Mouse (Mus musculus): ENCODE results near the gene Slc25a26. TPM values are rescaled to one million over a fixed set of nuclear protein-coding genes. Genes with fewer than 3 reads are reported as not detected.

Gene Slc25a26
- polyA plus RNA-seq, 1 experiment from 2014 or later, result 9.8 TPM

DNA sequence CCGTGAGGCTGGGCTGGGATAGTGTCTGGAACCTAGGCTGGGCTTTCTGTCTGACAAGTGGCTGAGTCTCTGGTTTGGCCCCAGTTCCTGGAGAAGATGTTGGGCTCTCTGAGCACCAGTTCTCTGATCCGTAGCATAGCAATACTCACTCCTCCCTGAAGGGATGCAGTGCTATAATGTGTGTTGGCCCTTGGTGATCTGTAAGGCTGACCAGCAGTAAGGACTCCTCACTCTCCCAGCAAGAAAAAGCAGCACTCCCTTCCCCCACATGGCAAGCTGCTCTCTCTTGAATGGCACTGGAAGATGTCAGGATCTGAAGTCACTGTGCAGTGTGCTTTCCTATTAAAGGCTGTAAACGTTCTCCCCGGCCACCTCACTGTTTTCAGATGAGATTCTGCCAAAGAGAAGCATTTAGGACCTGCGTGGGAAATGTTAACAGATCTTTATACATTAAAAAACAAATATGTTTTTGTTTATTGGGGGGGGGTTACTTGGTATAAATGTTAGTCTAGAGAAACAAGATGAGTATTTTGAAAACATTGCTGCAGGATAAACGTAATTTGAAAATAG, 94.0 kb downstream of the Slc25a26 start:
- Histone ChIP-seq H3K27ac (replicated peaks) (0 out of 2 replicates have a peak overlapping the region, but pooled peaks have one; percentile 24), H3K36me3 (0 out of 2 replicates have a peak, but pooled peaks cover 3% of the 10 kb centered on the region), H3K4me1 (peaks cover 16% of the 10 kb centered on the region), H3K9me3 (replicated peaks) (no peaks in the 10 kb centered on the region), H3K4me3 (no peak overlapping the region), H3K27me3 (ENCODE audit: low read depth, poor library complexity, severe bottlenecking) (no peaks in the 10 kb centered on the region)
- DNase-seq (ENCODE audit: low spot score), result peak; percentile 10
- WGBS, result 79% methylated on average over 6 of the region's 6 CpGs

GRCm38 (mm10) chr6:94594711-94595110, 94.6 kb downstream of the Slc25a26 start:
- WGBS, result 90% methylated on average over 11 of the region's 11 CpGs
- Histone ChIP-seq H3K9me3 (replicated peaks) (no peaks in the 10 kb centered on the region), H3K4me1 (peaks cover 16% of the 10 kb centered on the region), H3K27me3 (ENCODE audit: low read depth, poor library complexity, severe bottlenecking) (no peaks in the 10 kb centered on the region), H3K36me3 (0 out of 2 replicates have a peak, but pooled peaks cover 5% of the 10 kb centered on the region), H3K27ac (replicated peaks) (no peak overlapping the region), H3K4me3 (no peak overlapping the region)
- DNase-seq (ENCODE audit: low spot score), result peak; percentile 6

GRCm38 (mm10) chr6:94595206-94595605, 95.1 kb downstream of the Slc25a26 start:
- peaks cover 5% of the 10 kb centered on the region; the same call in 1 of the 2 replicates for H3K36me3 ChIP-seq
- H3K4me1 ChIP-seq, result peaks cover 16% of the 10 kb centered on the region
- WGBS, result 86% methylated on average over 5 of the region's 5 CpGs
- 0 out of 2 replicates have a peak overlapping the region, but pooled peaks have one; percentile 55 for H3K27ac ChIP-seq (replicated peaks)
- no peaks in the 10 kb centered on the region for H3K27me3 ChIP-seq (ENCODE audit: low read depth, poor library complexity, severe bottlenecking)
- peak; percentile 9 for DNase-seq (ENCODE audit: low spot score)
- H3K9me3 ChIP-seq (replicated peaks), result no peaks in the 10 kb centered on the region
- no peak overlapping the region for H3K4me3 ChIP-seq

- 0 out of 2 replicates have a peak overlapping the region, but pooled peaks have one; percentile 28 for H3K27ac ChIP-seq (replicated peaks)
- no peak overlapping the region for H3K4me3 ChIP-seq
- WGBS, result 91% methylated on average over 14 of the region's 14 CpGs
- no peaks in the 10 kb centered on the region for H3K27me3 ChIP-seq (ENCODE audit: low read depth, poor library complexity, severe bottlenecking)
- no peaks in the 10 kb centered on the region for H3K9me3 ChIP-seq (replicated peaks)
- DNase-seq (ENCODE audit: low spot score), result no peak
- peaks cover 16% of the 10 kb centered on the region for H3K4me1 ChIP-seq
- H3K36me3 ChIP-seq, result peaks cover 10% of the 10 kb centered on the region; the same call in 1 of the 2 replicates
Measured at GRCm38 (mm10) chr6:94596051-94596760, 96.1 kb downstream of the Slc25a26 start.

- no peak overlapping the region for H3K4me3 ChIP-seq
- no peaks in the 10 kb centered on the region for H3K9me3 ChIP-seq (replicated peaks)
- no peaks in the 10 kb centered on the region for H3K27me3 ChIP-seq (ENCODE audit: low read depth, poor library complexity, severe bottlenecking)
- DNase-seq (ENCODE audit: low spot score), result peak; percentile 36
- peaks cover 23% of the 10 kb centered on the region for H3K4me1 ChIP-seq
- 70% methylated on average over 10 of the region's 10 CpGs for WGBS
- H3K27ac ChIP-seq (replicated peaks), result 0 out of 2 replicates have a peak overlapping the region, but pooled peaks have one; percentile 28
- H3K36me3 ChIP-seq, result peaks cover 15% of the 10 kb centered on the region
Measured at GRCm38 (mm10) chr6:94596761-94597485, 96.8 kb downstream of the Slc25a26 start.

DNA sequence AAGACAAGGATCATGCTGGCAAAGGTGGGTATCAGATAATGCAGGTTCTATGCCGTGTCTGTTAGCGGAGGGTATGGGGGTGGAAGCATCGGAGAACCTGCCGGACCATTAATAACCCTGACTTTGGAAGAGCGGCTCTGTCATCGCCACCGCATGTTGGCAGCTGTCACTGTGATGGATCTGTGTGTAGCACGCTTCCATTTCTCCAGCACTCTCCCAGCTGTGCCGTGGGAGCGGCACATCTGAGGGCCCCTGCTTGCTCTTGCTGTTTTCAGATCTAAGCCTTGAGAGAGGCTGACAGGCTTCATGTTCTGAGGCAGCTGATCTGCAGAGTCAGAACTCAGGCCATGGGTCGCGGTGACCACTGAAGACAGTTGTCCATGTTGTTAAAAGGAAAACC, 98.3 kb downstream of the Slc25a26 start:
- H3K27ac ChIP-seq (replicated peaks), result no peak overlapping the region
- DNase-seq (ENCODE audit: low spot score), result no peak
- H3K36me3 ChIP-seq, result peaks cover 25% of the 10 kb centered on the region
- no peaks in the 10 kb centered on the region for H3K9me3 ChIP-seq (replicated peaks)
- H3K27me3 ChIP-seq (ENCODE audit: low read depth, poor library complexity, severe bottlenecking), result no peaks in the 10 kb centered on the region
- 94% methylated on average over 12 of the region's 12 CpGs for WGBS
- no peak overlapping the region for H3K4me3 ChIP-seq
- peaks cover 16% of the 10 kb centered on the region for H3K4me1 ChIP-seq

- H3K36me3 ChIP-seq, result peaks cover 31% of the 10 kb centered on the region
- peaks cover 17% of the 10 kb centered on the region for H3K4me1 ChIP-seq
- H3K27ac ChIP-seq (replicated peaks), result no peak overlapping the region
- H3K9me3 ChIP-seq (replicated peaks), result no peaks in the 10 kb centered on the region
- 95% methylated on average over 13 of the region's 13 CpGs for WGBS
- DNase-seq (ENCODE audit: low spot score), result no peak
- H3K4me3 ChIP-seq, result no peak overlapping the region
- H3K27me3 ChIP-seq (ENCODE audit: low read depth, poor library complexity, severe bottlenecking), result no peaks in the 10 kb centered on the region
Measured at GRCm38 (mm10) chr6:94599016-94599415, 98.9 kb downstream of the Slc25a26 start.

DNA sequence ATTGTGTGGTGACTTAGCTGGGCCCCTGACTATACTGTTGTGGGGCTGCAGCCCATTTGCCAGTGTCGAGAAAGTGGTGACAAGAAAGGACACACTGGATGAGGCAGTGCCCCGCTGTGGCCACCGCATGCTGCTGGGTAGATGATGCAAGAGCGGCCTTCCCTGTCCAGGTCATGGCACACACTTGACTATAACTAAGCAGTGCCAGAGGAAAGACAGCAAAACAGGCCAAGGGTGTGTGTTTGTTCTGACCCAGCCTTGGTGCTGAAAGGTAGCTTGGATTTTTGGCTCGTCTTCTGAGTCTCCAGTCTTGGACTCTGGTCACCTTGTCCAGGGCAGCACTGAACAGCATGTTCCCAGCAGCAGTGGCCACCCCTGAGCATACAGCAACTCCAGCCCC, 101.0 kb downstream of the Slc25a26 start:
- H3K36me3 ChIP-seq, result peaks cover 52% of the 10 kb centered on the region
- 90% methylated on average over 5 of the region's 5 CpGs for WGBS
- no peaks in the 10 kb centered on the region for H3K9me3 ChIP-seq (replicated peaks)
- peaks cover 19% of the 10 kb centered on the region for H3K4me1 ChIP-seq
- no peak overlapping the region for H3K27ac ChIP-seq (replicated peaks)
- DNase-seq (ENCODE audit: low spot score), result no peak
- H3K4me3 ChIP-seq, result no peak overlapping the region
- H3K27me3 ChIP-seq (ENCODE audit: low read depth, poor library complexity, severe bottlenecking), result no peaks in the 10 kb centered on the region

- Histone ChIP-seq H3K27me3 (ENCODE audit: low read depth, poor library complexity, severe bottlenecking) (no peaks in the 10 kb centered on the region), H3K4me1 (peaks cover 18% of the 10 kb centered on the region), H3K36me3 (peaks cover 59% of the 10 kb centered on the region), H3K9me3 (replicated peaks) (no peaks in the 10 kb centered on the region), H3K27ac (replicated peaks) (0 out of 2 replicates have a peak overlapping the region, but pooled peaks have one; percentile 35), H3K4me3 (no peak overlapping the region)
- no peak for DNase-seq (ENCODE audit: low spot score)
- WGBS, result 74% methylated on average over 5 of the region's 5 CpGs
Measured at GRCm38 (mm10) chr6:94601811-94602210, 101.7 kb downstream of the Slc25a26 start.

DNA sequence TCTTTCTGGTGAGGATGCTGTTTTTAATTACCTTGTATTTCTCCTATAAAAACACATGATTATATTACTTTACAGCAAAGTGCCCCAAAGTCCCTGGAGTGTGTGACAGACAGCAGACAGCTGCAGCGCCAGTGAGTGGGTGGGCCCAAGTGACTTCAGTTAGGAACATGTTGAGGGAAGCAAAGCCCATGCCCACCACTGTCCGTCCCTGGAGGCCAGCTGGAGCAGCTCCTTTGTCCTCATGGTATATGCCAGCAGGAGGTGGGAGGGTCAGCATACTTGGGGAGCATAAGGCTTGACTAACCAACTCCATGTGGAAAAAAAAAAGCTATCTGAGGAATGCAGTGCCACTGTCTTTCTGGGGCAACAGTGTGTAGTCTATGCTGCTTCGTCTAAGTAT, 103.9 kb downstream of the Slc25a26 start:
- H3K27me3 ChIP-seq (ENCODE audit: low read depth, poor library complexity, severe bottlenecking), result no peaks in the 10 kb centered on the region
- DNase-seq (ENCODE audit: low spot score), result no peak
- no peak overlapping the region for H3K4me3 ChIP-seq
- H3K36me3 ChIP-seq, result peaks cover 79% of the 10 kb centered on the region
- H3K4me1 ChIP-seq, result peaks cover 13% of the 10 kb centered on the region
- WGBS, result 58% methylated on average over 3 of the region's 3 CpGs
- no peak overlapping the region for H3K27ac ChIP-seq (replicated peaks)
- no peaks in the 10 kb centered on the region for H3K9me3 ChIP-seq (replicated peaks)

- no peak for DNase-seq (ENCODE audit: low spot score)
- Histone ChIP-seq H3K36me3 (peaks cover 81% of the 10 kb centered on the region), H3K27me3 (ENCODE audit: low read depth, poor library complexity, severe bottlenecking) (no peaks in the 10 kb centered on the region), H3K9me3 (replicated peaks) (no peaks in the 10 kb centered on the region), H3K27ac (replicated peaks) (no peak overlapping the region), H3K4me3 (no peak overlapping the region), H3K4me1 (peaks cover 13% of the 10 kb centered on the region)
- 92% methylated on average over 2 of the region's 2 CpGs for WGBS
Measured at GRCm38 (mm10) chr6:94604546-94604945, 104.4 kb downstream of the Slc25a26 start.

GRCm38 (mm10) chr6:94613235-94613895, 113.2 kb downstream of the Slc25a26 start:
- no peaks in the 10 kb centered on the region for H3K27me3 ChIP-seq (ENCODE audit: low read depth, poor library complexity, severe bottlenecking)
- 80% methylated on average over 6 of the region's 6 CpGs for WGBS
- no peak for DNase-seq (ENCODE audit: low spot score)
- H3K27ac ChIP-seq (replicated peaks), result no peak overlapping the region
- H3K36me3 ChIP-seq, result peaks cover 99% of the 10 kb centered on the region
- no peaks in the 10 kb centered on the region for H3K9me3 ChIP-seq (replicated peaks)
- H3K4me1 ChIP-seq, result no peaks in the 10 kb centered on the region
- no peak overlapping the region for H3K4me3 ChIP-seq

Measured in midbrain, embryonic 10.5 days (tissue).